Mouse (Mus musculus) gastrocnemius, adult 2 months (tissue): Measurements from ENCODE around the gene Rgl2. TPM values are rescaled to one million over a fixed set of nuclear protein-coding genes. Genes with fewer than 3 reads are reported as not detected.
A peak's percentile ranks its signal among the peaks of the same experiment; 100 is the strongest.

ENCODE experiments used
- DNase-seq: peaks from one replicate; pipeline ENCODE4 v3.0.0; 2022
- H3K27ac ChIP-seq: fragments of 200-600 bp; 2 replicates; pipeline ENCODE4 v1.8.1; 2022; ENCODE audit warnings: mild to moderate bottlenecking
- H3K4me3 ChIP-seq: fragments of 200-600 bp; 2 replicates; pipeline ENCODE4 v1.8.1; 2022; ENCODE audit warnings: mild to moderate bottlenecking, moderate library complexity
- CTCF ChIP-seq: fragments of 200-600 bp; IDR thresholded peaks from 2 replicates; pipeline ENCODE4 v1.8.1; 2022; ENCODE audit warnings: antibody characterized with exemption, mild to moderate bottlenecking, moderate library complexity
- intact Hi-C: fragments of 180-260 bp; cut with DNase I; formaldehyde crosslinking; loops from one replicate; pipeline ENCODE4 v1.15.1; 2025
- total RNA-seq, 2 experiments: library from RNA; stranded (reverse); gene quantifications; 2 replicates each; pipeline ENCODE4 v1.2.3; 2021

Gene Rgl2
- total RNA-seq, 2 experiments from 2014 or later: 31.4 to 34.0 TPM

- H3K4me3 ChIP-seq: peak overlapping the region; percentile 94
- TF ChIP-seq CTCF: peak; percentile 46
- DNase-seq: peak; percentile 89
- peak overlapping the region; percentile 89 for H3K27ac ChIP-seq
- intact Hi-C loops: no loop called here
Observed at GRCm38 (mm10) chr17:33919351-33920281, 9.7 kb upstream of the Rgl2 start.

GRCm38 (mm10) chr17:33920282-33921097 is 8.9 kb upstream of the Rgl2 start:
- H3K27ac ChIP-seq: peak overlapping the region; percentile 89
- H3K4me3 ChIP-seq: peak overlapping the region; percentile 94
- intact Hi-C loops: no loop called here
- TF ChIP-seq CTCF: peak; percentile 88
- DNase-seq: peak; percentile 87

GRCm38 (mm10) chr17:33921361-33921760 is 8.0 kb upstream of the Rgl2 start:
- intact Hi-C loops: no loop called here
- DNase-seq: no peak
- Histone ChIP-seq H3K4me3 (no peak overlapping the region; the same call in none of the 2 replicates), H3K27ac (no peak overlapping the region)
- TF ChIP-seq CTCF: no peak

GRCm38 (mm10) chr17:33924577-33925283 is 4.6 kb upstream of the Rgl2 start:
- peak; percentile 43 for TF ChIP-seq CTCF
- no peak overlapping the region for H3K4me3 ChIP-seq
- DNase-seq: no peak
- H3K27ac ChIP-seq: no peak overlapping the region
- intact Hi-C loops: no loop called here

GRCm38 (mm10) chr17:33925406-33926116 is 3.8 kb upstream of the Rgl2 start:
- Histone ChIP-seq H3K4me3 (no peak overlapping the region), H3K27ac (no peak overlapping the region)
- TF ChIP-seq CTCF: no peak
- intact Hi-C loops: no loop called here
- peak; percentile 19 for DNase-seq

- intact Hi-C loops: no loop called here
- peak; percentile 24 for DNase-seq
Observed at GRCm38 (mm10) chr17:33926207-33926932, 3.0 kb upstream of the Rgl2 start.

GRCm38 (mm10) chr17:33928251-33928947 is 944 bp upstream of the Rgl2 start:
- DNase-seq: no peak
- Histone ChIP-seq H3K4me3 (peak overlapping the region; percentile 77), H3K27ac (peak overlapping the region; percentile 94)
- intact Hi-C loops: no loop called here
- TF ChIP-seq CTCF: no peak

More at GRCm38 (mm10) chr17:33926207-33926932, 3.0 kb upstream of the Rgl2 start:
- no peak overlapping the region for H3K27ac ChIP-seq
- no peak overlapping the region for H3K4me3 ChIP-seq
- TF ChIP-seq CTCF: peak; percentile 37

GRCm38 (mm10) chr17:33930280-33931158 is 1.2 kb downstream of the Rgl2 start:
- TF ChIP-seq CTCF: no peak
- peak; percentile 63 for DNase-seq
- Histone ChIP-seq H3K27ac (peak overlapping the region; percentile 94), H3K4me3 (peak overlapping the region; percentile 77)
- intact Hi-C loops: no loop called here

- peak overlapping the region; percentile 94 for H3K27ac ChIP-seq
- intact Hi-C loops: no loop called here
- peak overlapping the region; percentile 77 for H3K4me3 ChIP-seq
- TF ChIP-seq CTCF: no peak
- DNase-seq: no peak
Observed at GRCm38 (mm10) chr17:33931159-33931866, 2.0 kb downstream of the Rgl2 start.
